Mouse (Mus musculus): ENCODE data around the gene Perm1. TPM values are rescaled to one million over a fixed set of nuclear protein-coding genes. Genes with fewer than 3 reads are reported as not detected.

Perm1 gene
- total and polyA plus RNA-seq, 3 experiments, result 0.19 to 1.8 TPM; not detected in 1

- TF ChIP-seq NRF1 (IDR thresholded peaks at IDR 0.05; ENCODE audit: insufficient read depth, low read depth, low read length, poor library complexity, severe bottlenecking) (no peak), POLR2AphosphoS5 (IDR thresholded peaks at IDR 0.05; ENCODE audit: borderline replicate concordance, low read depth, low read length) (no peak), CTCF (IDR thresholded peaks at IDR 0.05 in 2 of 3, conservative IDR thresholded peaks at IDR 0.05 in 1 of 3; ENCODE audit: control insufficient read depth in 1 of 3, insufficient read depth in 1 of 3, low read depth in 2 of 3, low read length in 3 of 3, poor library complexity in 1 of 3, severe bottlenecking in 1 of 3) (no peak; a peak in 1 of 6 replicates), HCFC1 (IDR thresholded peaks at IDR 0.05; ENCODE audit: low read depth, low read length) (peak; percentile 90)
Observed at GRCm38 (mm10) chr4:156235808-156236533, 20.3 kb downstream of the Perm1 start, which contains the start of gene Noc2l (continued).

GRCm38 (mm10) chr4:156236651-156237447 lies 21.2 kb downstream of the Perm1 start:
- H3K4me1 ChIP-seq (ENCODE audit: control insufficient read depth in 1 of 2, insufficient read depth in 2 of 2, low read length in 2 of 2), result peaks cover 2 to 6% of the 10 kb centered on the region in 2 experiments; a peak in 2 of 4 replicates
- peak; percentile 62 for DNase-seq (ENCODE audit: low read depth, low spot score)
- no peaks in the 10 kb centered on the region for H3K27me3 ChIP-seq (ENCODE audit: control insufficient read depth in 1 of 2, insufficient read depth in 2 of 2, low read length in 2 of 2)
- H3K4me3 ChIP-seq (ENCODE audit: control insufficient read depth in 1 of 2, insufficient read depth in 1 of 2, low read depth in 2 of 2, low read length in 2 of 2), result peak overlapping the region; percentile 91 to 96
- peak overlapping the region; percentile 54 for H3K27ac ChIP-seq (ENCODE audit: control insufficient read depth, low read depth, low read length)
- H3K36me3 ChIP-seq (ENCODE audit: control insufficient read depth in 1 of 2, insufficient read depth in 2 of 2, low read length in 2 of 2), result peaks cover 8 to 22% of the 10 kb centered on the region in 2 experiments
- TF ChIP-seq POLR2AphosphoS5 (IDR thresholded peaks at IDR 0.05; ENCODE audit: borderline replicate concordance, low read depth, low read length) (no peak), MXI1 (IDR thresholded peaks at IDR 0.05; ENCODE audit: low read depth, low read length) (0 out of 2 replicates have a peak, but pooled peaks have one; percentile 30), HCFC1 (IDR thresholded peaks at IDR 0.05; ENCODE audit: low read depth, low read length) (no peak), MAZ (IDR thresholded peaks at IDR 0.05; ENCODE audit: low read depth, low read length) (no peak), MEF2A (IDR thresholded peaks at IDR 0.05; ENCODE audit: extremely low read depth, insufficient replicate concordance, low read depth, low read length, poor library complexity, severe bottlenecking) (no peak)
- no peaks in the 10 kb centered on the region for H3K9me3 ChIP-seq (replicated peaks; ENCODE audit: insufficient read depth, low read length)
- H3K79me2 ChIP-seq (ENCODE audit: control insufficient read depth, insufficient read depth, low read length, poor library complexity), result peaks cover 51% of the 10 kb centered on the region
- peak overlapping the region; percentile 96 for H3K9ac ChIP-seq (ENCODE audit: control insufficient read depth, low read depth, low read length, poor library complexity, severe bottlenecking)

GRCm38 (mm10) chr4:156249567-156249966 lies 33.9 kb downstream of the Perm1 start:
- no peak overlapping the region for H3K27ac ChIP-seq (ENCODE audit: control insufficient read depth, low read depth, low read length)
- H3K4me3 ChIP-seq (ENCODE audit: control insufficient read depth in 1 of 2, insufficient read depth in 1 of 2, low read depth in 2 of 2, low read length in 2 of 2), result no peak overlapping the region
- H3K36me3 ChIP-seq (ENCODE audit: control insufficient read depth in 1 of 2, insufficient read depth in 2 of 2, low read length in 2 of 2), result peaks cover 4 to 7% of the 10 kb centered on the region in 2 experiments; a peak in 3 of 4 replicates
- H3K27me3 ChIP-seq (ENCODE audit: control insufficient read depth in 1 of 2, insufficient read depth in 2 of 2, low read length in 2 of 2), result no peaks in the 10 kb centered on the region
- no peaks in the 10 kb centered on the region for H3K9me3 ChIP-seq (replicated peaks; ENCODE audit: insufficient read depth, low read length)
- no peak overlapping the region for H3K9ac ChIP-seq (ENCODE audit: control insufficient read depth, low read depth, low read length, poor library complexity, severe bottlenecking)
- H3K79me2 ChIP-seq (ENCODE audit: control insufficient read depth, insufficient read depth, low read length, poor library complexity), result no peaks in the 10 kb centered on the region
- no peak for DNase-seq (ENCODE audit: low read depth, low spot score)
- H3K4me1 ChIP-seq (ENCODE audit: control insufficient read depth in 1 of 2, insufficient read depth in 2 of 2, low read length in 2 of 2), result peaks cover 3 to 20% of the 10 kb centered on the region in 2 experiments; a peak in 3 of 4 replicates
- TF ChIP-seq ZNF384 (IDR thresholded peaks at IDR 0.05; ENCODE audit: low read depth, low read length) (no peak), KAT2A (conservative IDR thresholded peaks at IDR 0.05; ENCODE audit: low read depth, low read length) (no peak), POLR2A (IDR thresholded peaks at IDR 0.05; ENCODE audit: control insufficient read depth in 1 of 2, insufficient read depth in 1 of 2, low read depth in 1 of 2, low read length in 2 of 2, poor library complexity in 1 of 2) (peak in 1 of 2 experiments; percentile 33; a peak in 1 of 4 replicates), MYC (IDR thresholded peaks at IDR 0.05; ENCODE audit: low read depth, low read length) (0 out of 2 replicates have a peak, but pooled peaks have one; percentile 10), MAZ (IDR thresholded peaks at IDR 0.05; ENCODE audit: low read depth, low read length) (no peak), POLR2AphosphoS2 (IDR thresholded peaks at IDR 0.05; ENCODE audit: low read length) (no peak; the same call in 1 of the 2 replicates), POLR2AphosphoS5 (IDR thresholded peaks at IDR 0.05; ENCODE audit: borderline replicate concordance, low read depth, low read length) (no peak), E2F4 (IDR thresholded peaks at IDR 0.05; ENCODE audit: borderline replicate concordance, low read depth, low read length) (no peak), BHLHE40 (IDR thresholded peaks at IDR 0.05; ENCODE audit: borderline replicate concordance, low read depth, low read length) (no peak), EP300 (IDR thresholded peaks at IDR 0.05; ENCODE audit: low read depth in 1 of 2, low read length in 2 of 2) (no peak), ZC3H11A (IDR thresholded peaks at IDR 0.05; ENCODE audit: low read depth, low read length) (no peak), CTCF (IDR thresholded peaks at IDR 0.05 in 2 of 3, conservative IDR thresholded peaks at IDR 0.05 in 1 of 3; ENCODE audit: control insufficient read depth in 1 of 3, insufficient read depth in 1 of 3, low read depth in 2 of 3, low read length in 3 of 3, poor library complexity in 1 of 3, severe bottlenecking in 1 of 3) (no peak), USF1 (IDR thresholded peaks at IDR 0.05; ENCODE audit: low read depth, low read length) (no peak)

Data from MEL (cell line).